Mouse (Mus musculus) myocyte (in vitro differentiated cells): ENCODE results near the gene Fars2. TPM values are rescaled to one million over a fixed set of nuclear protein-coding genes. Genes with fewer than 3 reads are reported as not detected.

ENCODE experiments used
- H3K27me3 ChIP-seq: one replicate; pipeline ENCODE4 v1.6.1; 2011; ENCODE audit not compliant: control insufficient read depth, insufficient read depth, insufficient read length
- H3K36me3 ChIP-seq: one replicate; pipeline ENCODE4 v1.6.1; 2011; ENCODE audit not compliant: control insufficient read depth, insufficient read depth
- H3K4me2 ChIP-seq: one replicate; pipeline ENCODE4 v1.6.1; 2011; ENCODE audit warnings: low read depth, control low read depth
- H3K4me3 ChIP-seq: one replicate; pipeline ENCODE4 v1.5.1; 2011; ENCODE audit warnings: mild to moderate bottlenecking, control low read depth, moderate library complexity
- H3K79me2 ChIP-seq: one replicate; pipeline ENCODE4 v1.6.1; 2011; ENCODE audit not compliant: control insufficient read depth, insufficient read depth
- H3ac ChIP-seq: one replicate; pipeline ENCODE4 v1.6.1; 2011; ENCODE audit not compliant: control insufficient read depth, insufficient read length
- CEBPB ChIP-seq: IDR thresholded peaks from 2 replicates; pipeline ENCODE4 v1.6.1; 2011; ENCODE audit warnings: mild to moderate bottlenecking, moderate library complexity; ENCODE audit not compliant: poor library complexity, insufficient read depth, severe bottlenecking
- E2F4 ChIP-seq: IDR thresholded peaks from one replicate; pipeline ENCODE4 v1.6.1; 2011; ENCODE audit warnings: mild to moderate bottlenecking, control low read depth, moderate library complexity; ENCODE audit not compliant: insufficient read depth
- MAX ChIP-seq: IDR thresholded peaks from one replicate; pipeline ENCODE4 v1.6.1; 2011; ENCODE audit warnings: low read depth, mild to moderate bottlenecking, control low read depth
- MYOD1 ChIP-seq, 3 experiments: IDR thresholded peaks; one replicate each; pipeline ENCODE4 v1.6.1; 2011; ENCODE audit warnings: control low read depth in 2 of 3, low read depth in 2 of 3, mild to moderate bottlenecking in 2 of 3, moderate library complexity in 1 of 3; ENCODE audit not compliant: insufficient read length in 2 of 3, control insufficient read depth in 1 of 3
- MYOG ChIP-seq, 3 experiments: IDR thresholded peaks; one replicate each; pipeline ENCODE4 v1.6.1; 2011; ENCODE audit warnings: control low read depth in 2 of 3, low read depth in 2 of 3, mild to moderate bottlenecking in 2 of 3; ENCODE audit not compliant: insufficient read length in 2 of 3, control insufficient read depth in 1 of 3, insufficient read depth in 1 of 3
- POLR2A ChIP-seq: IDR thresholded peaks from one replicate; pipeline ENCODE4 v1.6.1; 2011; ENCODE audit warnings: low read depth, mild to moderate bottlenecking, control low read depth, moderate library complexity; ENCODE audit not compliant: insufficient read length
- POLR2AphosphoS2 ChIP-seq: IDR thresholded peaks from one replicate; pipeline ENCODE4 v1.6.1; 2011; ENCODE audit warnings: low read depth, control low read depth; ENCODE audit not compliant: insufficient read length
- REST ChIP-seq: IDR thresholded peaks from one replicate; pipeline ENCODE4 v1.6.1; 2011; ENCODE audit warnings: mild to moderate bottlenecking, control low read depth, moderate library complexity; ENCODE audit not compliant: insufficient read depth, insufficient read length
- SRF ChIP-seq: IDR thresholded peaks from one replicate; pipeline ENCODE4 v1.6.1; 2011; ENCODE audit warnings: low read depth; ENCODE audit not compliant: control insufficient read depth, insufficient read length
- TCF12 ChIP-seq: IDR thresholded peaks from one replicate; pipeline ENCODE4 v1.6.1; 2011; ENCODE audit warnings: mild to moderate bottlenecking, control low read depth; ENCODE audit not compliant: poor library complexity, insufficient read depth, severe bottlenecking
- TCF3 ChIP-seq: IDR thresholded peaks from one replicate; pipeline ENCODE4 v1.6.1; 2011; ENCODE audit warnings: low read depth, control low read depth; ENCODE audit not compliant: insufficient read length
- USF1 ChIP-seq: IDR thresholded peaks from one replicate; pipeline ENCODE4 v1.6.1; 2011; ENCODE audit warnings: low read depth, mild to moderate bottlenecking, control low read depth, moderate library complexity
- polyA plus RNA-seq: library from polyadenylated mRNA; unstranded; fragments of >200 nt; fragmentation: generic; extraction: Trizol; gene quantifications from one replicate; pipeline ENCODE4 v1.2.1, GENCODE M21; 2012; ENCODE audit warnings: missing spikeins

The Fars2 gene
- polyA plus RNA-seq, 1 experiment, result 53.6 TPM

DNA sequence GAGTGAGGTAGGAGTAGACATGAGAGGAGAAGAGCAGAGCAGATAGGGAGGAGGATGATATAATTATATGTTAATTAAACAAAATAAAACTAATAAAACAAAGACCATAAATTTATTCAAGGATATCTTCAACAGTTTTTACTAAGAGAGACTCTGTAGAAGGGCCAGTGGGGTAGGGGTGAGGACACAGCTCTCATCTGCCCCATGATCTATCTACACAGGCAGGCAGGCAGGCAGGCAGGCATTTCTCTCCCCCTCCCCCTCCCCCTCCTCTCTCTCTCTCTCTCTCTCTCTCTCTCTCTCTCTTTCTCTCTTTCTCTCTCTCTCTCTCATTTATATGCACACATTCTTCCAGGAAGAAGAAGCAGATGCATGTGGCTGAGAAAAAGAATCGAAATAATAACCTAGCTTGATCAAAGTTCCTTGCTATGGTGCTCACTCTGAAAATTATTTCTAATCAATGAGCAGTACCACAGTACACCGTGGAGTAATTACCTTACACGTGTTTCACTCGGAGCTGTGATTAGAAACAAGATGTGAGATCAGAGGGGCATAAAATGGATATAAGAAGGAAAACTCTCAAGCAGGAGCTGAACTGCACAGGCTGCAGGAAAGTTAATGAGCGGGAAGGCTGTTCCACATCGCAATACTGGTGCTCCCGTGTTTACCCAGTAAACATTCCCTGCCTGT lies 312.4 kb downstream of the Fars2 start:
- no peak overlapping the region for H3ac ChIP-seq
- TF ChIP-seq MYOD1 (IDR thresholded peaks at IDR 0.05; ENCODE audit: control insufficient read depth in 1 of 3, insufficient read length in 2 of 3, low read depth in 2 of 3) (no peak), CEBPB (no peak), MAX (no peak), E2F4 (no peak), REST (no peak), POLR2AphosphoS2 (no peak)
- no peak overlapping the region for H3K4me3 ChIP-seq
- H3K4me2 ChIP-seq, result no peak overlapping the region
- H3K27me3 ChIP-seq, result no peaks in the 10 kb centered on the region
- no peaks in the 10 kb centered on the region for H3K36me3 ChIP-seq
- H3K79me2 ChIP-seq, result no peaks in the 10 kb centered on the region

DNA sequence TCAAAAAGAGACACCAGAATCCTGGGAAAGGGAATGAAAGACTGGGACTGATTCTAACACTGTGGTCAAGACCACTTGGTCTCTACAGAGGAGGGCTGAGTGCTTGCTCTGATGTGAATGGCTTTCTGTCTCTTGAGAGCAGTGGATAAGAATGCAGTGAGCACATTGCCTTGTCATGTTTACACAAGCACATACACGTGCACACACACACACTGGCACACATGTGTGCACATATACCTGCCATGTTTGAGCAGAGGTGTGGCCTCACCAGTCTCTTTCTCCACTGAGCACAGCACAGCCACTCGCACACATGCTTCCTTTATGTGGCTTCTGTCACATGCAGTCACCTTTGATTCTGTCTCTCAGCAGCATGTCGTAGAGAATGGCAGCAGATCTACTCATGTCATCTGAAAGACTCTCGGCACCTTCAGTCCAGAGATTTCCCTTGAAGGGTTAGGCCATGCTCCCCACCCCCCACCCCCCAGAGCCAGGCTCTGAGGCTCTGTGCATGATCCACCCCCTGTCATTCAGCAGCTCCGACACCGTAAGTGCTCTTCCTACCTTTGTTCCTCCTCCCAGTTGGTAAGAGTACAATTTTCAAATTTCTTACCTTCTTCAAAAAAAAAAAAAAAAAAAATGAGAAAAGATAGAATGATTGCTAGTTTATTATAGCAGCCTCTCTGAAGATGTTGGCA lies 313.4 kb downstream of the Fars2 start:
- no peaks in the 10 kb centered on the region for H3K36me3 ChIP-seq
- TF ChIP-seq REST (no peak), MYOG (IDR thresholded peaks at IDR 0.05; ENCODE audit: control insufficient read depth in 1 of 3, insufficient read depth in 1 of 3, insufficient read length in 2 of 3, low read depth in 2 of 3) (no peak), POLR2A (no peak), POLR2AphosphoS2 (no peak), SRF (no peak), TCF3 (no peak), USF1 (no peak), E2F4 (no peak), TCF12 (no peak), MYOD1 (IDR thresholded peaks at IDR 0.05; ENCODE audit: control insufficient read depth in 1 of 3, insufficient read length in 2 of 3, low read depth in 2 of 3) (no peak), MAX (no peak), CEBPB (no peak)
- H3K79me2 ChIP-seq, result no peaks in the 10 kb centered on the region
- no peak overlapping the region for H3K4me3 ChIP-seq
- H3K27me3 ChIP-seq, result no peaks in the 10 kb centered on the region
- no peak overlapping the region for H3ac ChIP-seq
- no peak overlapping the region for H3K4me2 ChIP-seq

DNA sequence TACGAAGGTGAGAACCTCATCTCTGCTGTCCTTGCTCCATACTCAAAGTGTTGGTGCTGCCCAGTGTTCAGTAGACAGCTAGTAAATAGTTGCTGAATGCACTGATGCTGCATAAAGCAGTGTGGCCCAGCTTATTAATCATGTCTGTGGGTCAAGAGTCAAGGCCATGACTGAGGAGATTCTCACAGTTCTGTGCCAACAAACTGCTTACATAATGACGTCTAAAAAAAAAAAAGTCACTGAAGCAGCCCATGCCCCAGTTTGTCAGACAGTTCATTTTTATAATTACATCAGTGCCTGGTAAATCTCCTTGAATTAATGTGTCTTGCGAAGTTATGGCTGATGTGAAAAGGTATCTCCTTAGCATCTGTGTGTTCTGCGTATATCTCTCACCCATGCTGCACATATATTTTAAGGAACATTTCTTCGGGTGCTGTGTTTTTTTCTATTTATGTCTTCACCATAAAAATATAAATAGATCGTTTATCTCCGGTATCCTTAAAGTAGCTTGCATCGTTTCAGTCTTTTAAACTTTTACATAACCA lies 314.8 kb downstream of the Fars2 start:
- Histone ChIP-seq H3K36me3 (no peaks in the 10 kb centered on the region), H3K79me2 (no peaks in the 10 kb centered on the region), H3K4me3 (no peak overlapping the region), H3ac (no peak overlapping the region), H3K27me3 (no peaks in the 10 kb centered on the region), H3K4me2 (no peak overlapping the region)
- TF ChIP-seq TCF3, result no peak
- TF ChIP-seq MYOD1 (IDR thresholded peaks at IDR 0.05; ENCODE audit: control insufficient read depth in 1 of 3, insufficient read length in 2 of 3, low read depth in 2 of 3), result no peak
- no peak for TF ChIP-seq SRF
- no peak for TF ChIP-seq REST
- no peak for TF ChIP-seq TCF12
- TF ChIP-seq E2F4, result no peak
- no peak for TF ChIP-seq CEBPB
- no peak for TF ChIP-seq POLR2AphosphoS2
- no peak for TF ChIP-seq MAX

DNA sequence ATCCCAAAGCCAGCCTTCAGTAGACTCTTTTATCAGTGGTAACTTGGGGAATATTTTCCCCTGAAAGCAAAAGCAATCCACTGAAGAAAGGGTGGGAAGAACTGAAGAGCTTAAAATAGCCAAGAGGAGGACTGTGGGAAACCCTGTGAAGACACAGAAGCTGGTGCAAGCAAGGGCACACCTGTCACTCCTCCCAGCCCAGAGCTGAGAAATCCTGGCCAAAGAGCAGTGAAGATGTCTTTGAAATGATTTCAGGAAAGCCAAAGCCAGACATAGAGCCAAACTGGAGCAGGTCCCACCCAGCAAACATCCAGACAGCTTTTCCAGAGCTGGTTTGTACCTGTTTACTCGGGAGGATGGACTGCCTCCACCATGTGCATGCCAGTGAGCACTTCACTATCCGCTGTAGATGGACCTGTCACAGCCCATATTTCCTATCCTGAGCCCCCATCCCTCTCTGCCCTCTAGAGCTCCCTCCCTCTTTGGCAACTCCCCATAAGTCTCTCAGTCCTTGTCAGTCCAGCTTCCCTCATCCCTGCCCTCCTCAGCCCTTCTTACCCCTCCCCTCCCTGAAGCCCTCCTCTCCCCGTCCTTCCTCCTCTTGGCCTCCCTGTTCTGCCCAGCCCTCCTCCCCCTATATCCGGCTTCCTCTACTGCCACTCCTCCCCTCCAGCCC lies 327.7 kb downstream of the Fars2 start:
- no peak overlapping the region for H3ac ChIP-seq
- H3K36me3 ChIP-seq, result no peaks in the 10 kb centered on the region
- H3K4me3 ChIP-seq, result no peak overlapping the region
- no peaks in the 10 kb centered on the region for H3K27me3 ChIP-seq
- no peak overlapping the region for H3K4me2 ChIP-seq
- no peaks in the 10 kb centered on the region for H3K79me2 ChIP-seq
- TF ChIP-seq MYOD1 (IDR thresholded peaks at IDR 0.05; ENCODE audit: control insufficient read depth in 1 of 3, insufficient read length in 2 of 3, low read depth in 2 of 3) (peak in 2 of 3 experiments; percentile 31 to 56), E2F4 (no peak), TCF12 (no peak), MYOG (IDR thresholded peaks at IDR 0.05; ENCODE audit: control insufficient read depth in 1 of 3, insufficient read depth in 1 of 3, insufficient read length in 2 of 3, low read depth in 2 of 3) (peak in 1 of 3 experiments; percentile 59)

DNA sequence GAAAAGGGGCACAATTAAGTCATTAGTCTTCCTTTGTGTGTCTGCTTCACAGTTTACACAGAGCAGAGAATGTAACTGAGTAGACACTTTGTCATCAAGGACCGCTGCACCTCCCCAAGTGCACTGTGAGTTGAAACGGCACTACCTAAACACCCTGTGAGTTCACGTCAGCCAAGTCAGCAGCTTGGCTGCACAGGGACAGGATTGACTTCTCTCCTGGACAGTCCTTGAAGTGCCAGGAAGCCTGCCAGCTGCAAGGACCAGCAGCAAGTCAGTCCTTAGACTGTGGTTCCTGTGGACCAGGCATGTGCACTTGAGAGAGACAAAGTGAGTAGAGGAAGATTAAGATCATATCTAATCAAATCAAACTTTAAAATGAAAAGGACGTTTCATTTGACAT lies 330.7 kb downstream of the Fars2 start:
- no peaks in the 10 kb centered on the region for H3K79me2 ChIP-seq
- no peaks in the 10 kb centered on the region for H3K27me3 ChIP-seq
- H3ac ChIP-seq, result no peak overlapping the region
- TF ChIP-seq USF1 (no peak), TCF3 (no peak), MYOG (IDR thresholded peaks at IDR 0.05; ENCODE audit: control insufficient read depth in 1 of 3, insufficient read depth in 1 of 3, insufficient read length in 2 of 3, low read depth in 2 of 3) (no peak), POLR2AphosphoS2 (no peak), MAX (no peak), REST (no peak), SRF (no peak), POLR2A (no peak), E2F4 (no peak), TCF12 (no peak), MYOD1 (IDR thresholded peaks at IDR 0.05; ENCODE audit: control insufficient read depth in 1 of 3, insufficient read length in 2 of 3, low read depth in 2 of 3) (no peak), CEBPB (no peak)
- no peaks in the 10 kb centered on the region for H3K36me3 ChIP-seq
- no peak overlapping the region for H3K4me3 ChIP-seq
- H3K4me2 ChIP-seq, result no peak overlapping the region
